Mouse (Mus musculus) CH12.LX (cell line): ENCODE measurements around the gene Malrd1. TPM values are rescaled to one million over a fixed set of nuclear protein-coding genes. Genes with fewer than 3 reads are reported as not detected.

Experiments
- DNase-seq: peaks from one replicate; pipeline ENCODE4 v3.0.0-alpha.2; 2013; ENCODE audit errors: extremely low read depth
- H3K27ac ChIP-seq: 2 replicates; pipeline ENCODE4 v1.5.1; 2012; ENCODE audit warnings: low read depth, mild to moderate bottlenecking, control low read depth, moderate library complexity; ENCODE audit not compliant: insufficient read depth
- H3K27me3 ChIP-seq: replicated peaks from 2 replicates; pipeline ENCODE3; 2012; ENCODE audit warnings: inconsistent platforms
- H3K36me3 ChIP-seq, 2 experiments: replicated peaks in 1 of 2; 2 replicates each; pipeline versions ENCODE3 to v1.6.1; 2012; ENCODE audit warnings: inconsistent platforms in 1 of 2, low read length in 1 of 2, mild to moderate bottlenecking in 1 of 2, mixed read lengths in 1 of 2, moderate library complexity in 1 of 2; ENCODE audit not compliant: control insufficient read depth in 1 of 2, insufficient read depth in 1 of 2
- H3K4me1 ChIP-seq, 2 experiments: 2 replicates each; pipeline ENCODE4 v1.6.1; 2012; ENCODE audit warnings: inconsistent platforms in 1 of 2, moderate library complexity in 1 of 2; ENCODE audit not compliant: insufficient read depth in 2 of 2, control insufficient read depth in 1 of 2
- H3K4me2 ChIP-seq: 2 replicates; pipeline ENCODE4 v1.6.1; 2012; ENCODE audit warnings: low read depth, mild to moderate bottlenecking, control low read depth; ENCODE audit not compliant: poor library complexity, insufficient read depth, severe bottlenecking
- H3K4me3 ChIP-seq, 3 experiments: fragments of 150-350 bp in 1 of 3; sonication (generic) in 1 of 3; replicated peaks in 1 of 3; 2 replicates each; pipeline versions ENCODE3 to v1.5.1; 2011 to 2012; ENCODE audit warnings: low read depth in 2 of 3, low read length in 2 of 3, mild to moderate bottlenecking in 2 of 3, moderate library complexity in 2 of 3, control low read depth in 1 of 3, improper control_type of control experiment in 1 of 3, inconsistent platforms in 1 of 3, mixed read lengths in 1 of 3; ENCODE audit not compliant: poor library complexity in 1 of 3
- H3K79me2 ChIP-seq: replicated peaks from 2 replicates; pipeline ENCODE4 v1.6.1; 2012; ENCODE audit warnings: mild to moderate bottlenecking, moderate library complexity; ENCODE audit not compliant: control insufficient read depth, poor library complexity, insufficient read depth, severe bottlenecking; ENCODE audit errors: extremely low read depth
- H3K9ac ChIP-seq: 2 replicates; pipeline ENCODE4 v1.6.1; 2012; ENCODE audit warnings: low read depth, mild to moderate bottlenecking, control low read depth, moderate library complexity; ENCODE audit not compliant: insufficient read depth
- H3K9me3 ChIP-seq: replicated peaks from 2 replicates; pipeline ENCODE3; 2012; ENCODE audit warnings: low read length, inconsistent platforms, mixed read lengths
- CTCF ChIP-seq, 2 experiments: IDR thresholded peaks in 1 of 2; conservative IDR thresholded peaks in 1 of 2; 2 replicates each; pipeline ENCODE4 v1.5.1; 2011 to 2012; ENCODE audit warnings: low read depth in 2 of 2, low read length in 2 of 2, improper control_type of control experiment in 1 of 2, inconsistent platforms in 1 of 2, mild to moderate bottlenecking in 1 of 2, moderate library complexity in 1 of 2
- ELF1 ChIP-seq: IDR thresholded peaks from 2 replicates; pipeline ENCODE4 v1.6.1; 2014; ENCODE audit warnings: low read depth, mild to moderate bottlenecking, inconsistent platforms, low read length, improper control_type of control experiment
- EP300 ChIP-seq: IDR thresholded peaks from 2 replicates; pipeline ENCODE4 v1.6.1; 2011; ENCODE audit warnings: low read length, improper control_type of control experiment
- ETS1 ChIP-seq: conservative IDR thresholded peaks from 2 replicates; pipeline ENCODE4 v1.6.1; 2012; ENCODE audit warnings: low read depth, mild to moderate bottlenecking, inconsistent platforms, low read length, improper control_type of control experiment, moderate library complexity
- GABPA ChIP-seq: IDR thresholded peaks from 2 replicates; pipeline ENCODE4 v1.6.1; 2012; ENCODE audit warnings: low read depth, low read length, improper control_type of control experiment, inconsistent platforms; ENCODE audit not compliant: insufficient replicate concordance
- JUN ChIP-seq: IDR thresholded peaks from 2 replicates; pipeline ENCODE4 v1.6.1; 2011; ENCODE audit warnings: low read depth, mild to moderate bottlenecking, low read length, improper control_type of control experiment, moderate library complexity; ENCODE audit not compliant: insufficient read depth
- MAFK ChIP-seq: IDR thresholded peaks from 2 replicates; pipeline ENCODE4 v1.6.1; 2011; ENCODE audit warnings: low read length, improper control_type of control experiment; ENCODE audit not compliant: insufficient replicate concordance
- MAX ChIP-seq: IDR thresholded peaks from 2 replicates; pipeline ENCODE4 v1.6.1; 2011; ENCODE audit warnings: low read length, improper control_type of control experiment
- MEF2A ChIP-seq: IDR thresholded peaks from 2 replicates; pipeline ENCODE4 v1.6.1; 2014; ENCODE audit warnings: low read depth, mild to moderate bottlenecking, inconsistent platforms, low read length, improper control_type of control experiment, borderline replicate concordance
- MXI1 ChIP-seq: IDR thresholded peaks from 2 replicates; pipeline ENCODE4 v1.6.1; 2011; ENCODE audit warnings: mild to moderate bottlenecking, low read depth, low read length, improper control_type of control experiment
- MYC ChIP-seq: IDR thresholded peaks from 2 replicates; pipeline ENCODE4 v1.6.1; 2011; ENCODE audit warnings: low read depth, mild to moderate bottlenecking, improper control_type of control experiment, low read length
- NRF1 ChIP-seq: IDR thresholded peaks from 2 replicates; pipeline ENCODE4 v1.6.1; 2014; ENCODE audit warnings: low read depth, mild to moderate bottlenecking, inconsistent platforms, low read length, improper control_type of control experiment, moderate library complexity
- POLR2AphosphoS2 ChIP-seq: IDR thresholded peaks from 2 replicates; pipeline ENCODE4 v1.6.1; 2011; ENCODE audit warnings: low read depth, low read length, improper control_type of control experiment
- RAD21 ChIP-seq: IDR thresholded peaks from 2 replicates; pipeline ENCODE4 v1.6.1; 2011; ENCODE audit warnings: low read depth, mild to moderate bottlenecking, low read length, improper control_type of control experiment, moderate library complexity
- SMC3 ChIP-seq: IDR thresholded peaks from 2 replicates; pipeline ENCODE4 v1.6.1; 2011; ENCODE audit warnings: low read depth, low read length, improper control_type of control experiment
- UBTF ChIP-seq: IDR thresholded peaks from 2 replicates; pipeline ENCODE4 v1.6.1; 2012; ENCODE audit warnings: low read depth, mild to moderate bottlenecking, inconsistent platforms, low read length, improper control_type of control experiment, moderate library complexity
- USF1 ChIP-seq: IDR thresholded peaks from 2 replicates; pipeline ENCODE4 v1.6.1; 2014; ENCODE audit warnings: low read depth, mild to moderate bottlenecking, inconsistent platforms, low read length, improper control_type of control experiment
- USF2 ChIP-seq: conservative IDR thresholded peaks from 2 replicates; pipeline ENCODE4 v1.6.1; 2011; ENCODE audit warnings: low read depth, low read length, improper control_type of control experiment
- ZC3H11A ChIP-seq: IDR thresholded peaks from 2 replicates; pipeline ENCODE4 v1.6.1; 2012; ENCODE audit warnings: low read depth, mild to moderate bottlenecking, inconsistent platforms, low read length, improper control_type of control experiment
- ZKSCAN1 ChIP-seq: IDR thresholded peaks from 2 replicates; pipeline ENCODE4 v1.6.1; 2012; ENCODE audit warnings: low read depth, inconsistent platforms, low read length, improper control_type of control experiment, borderline replicate concordance
- ZMIZ1 ChIP-seq: IDR thresholded peaks from 2 replicates; pipeline ENCODE4 v1.6.1; 2012; ENCODE audit warnings: low read depth, mild to moderate bottlenecking, inconsistent platforms, low read length, improper control_type of control experiment
- dilution Hi-C: fragments of 300-500 bp; cut with MboI; formaldehyde crosslinking; loops from 2 replicates; pipeline ENCODE4 v1.14.3; 2020; ENCODE audit warnings: low sequenced_read_pairs; ENCODE audit not compliant: extremely low pct_unique_long_range_greater_than_20kb, extremely low pct_ligation_motif_present
- in situ Hi-C: fragments of 300-500 bp; cut with MboI; formaldehyde crosslinking; loops from 3 replicates; pipeline ENCODE4 v1.14.3; 2019; ENCODE audit warnings: low sequenced_read_pairs, low pct_ligation_motif_present, low pct_unique_long_range_greater_than_20kb, mixed read lengths
- polyA plus RNA-seq: library from polyadenylated mRNA; unstranded; fragments of >175 nt; gene quantifications from 2 replicates; pipeline ENCODE4 v1.2.1, GENCODE M21; 2012; ENCODE audit warnings: low read depth; ENCODE audit not compliant: insufficient read length
- total RNA-seq, 2 experiments: library from RNA; depleted of rRNA; stranded (reverse); fragments of 300-350 nt in 1 of 2; fragments of >200 nt in 1 of 2; gene quantifications; 2 replicates each; pipeline ENCODE4 v1.2.3; 2012 to 2014

Malrd1 gene
- total and polyA plus RNA-seq, 3 experiments = not detected

DNA sequence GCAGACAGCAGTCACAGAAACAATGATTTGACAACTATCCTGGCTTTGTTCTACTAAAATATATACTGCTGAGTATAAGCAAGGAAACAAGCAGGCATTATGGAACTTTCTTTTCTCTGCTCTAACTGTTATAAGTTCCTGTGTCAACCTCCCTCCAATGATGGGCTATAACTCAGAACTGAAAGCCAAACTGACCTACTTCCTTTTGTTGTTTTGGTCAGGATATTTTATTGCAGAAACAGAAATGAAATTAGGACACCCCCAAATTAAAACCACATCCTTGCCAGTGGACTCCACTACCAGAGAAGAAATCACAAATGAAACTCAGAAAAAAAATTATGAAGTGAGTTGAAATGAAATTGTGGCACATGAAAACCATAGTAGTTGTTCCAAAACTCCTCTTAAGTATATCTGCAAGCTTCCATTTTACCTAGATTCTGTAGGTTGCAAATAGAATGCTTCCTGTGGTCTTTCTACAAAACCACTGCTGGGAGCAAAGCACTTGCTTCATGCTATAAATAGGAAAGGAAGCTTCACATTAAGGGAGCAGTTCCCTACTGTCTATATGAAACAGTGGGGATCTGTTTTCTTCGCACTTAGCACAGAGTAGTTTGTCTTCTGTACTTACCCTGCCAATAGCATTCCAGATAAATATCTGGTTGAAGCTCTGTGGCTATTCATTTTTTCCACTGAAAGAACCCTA lies 367.3 kb downstream of the Malrd1 start:
- Histone ChIP-seq H3K4me3 (no peak overlapping the region), H3K79me2 (no peaks in the 10 kb centered on the region), H3K9ac (no peak overlapping the region), H3K4me1 (no peaks in the 10 kb centered on the region), H3K4me2 (no peak overlapping the region), H3K27me3 (no peaks in the 10 kb centered on the region), H3K36me3 (no peaks in the 10 kb centered on the region), H3K9me3 (no peaks in the 10 kb centered on the region), H3K27ac (no peak overlapping the region)
- in situ Hi-C loops = no loop called here
- dilution Hi-C loops = no loop called here
- TF ChIP-seq MAX (no peak), SMC3 (no peak), USF1 (no peak), ZMIZ1 (no peak), JUN (no peak), ZKSCAN1 (no peak), MYC (no peak), EP300 (no peak), MEF2A (no peak), UBTF (no peak), ETS1 (no peak), RAD21 (no peak), USF2 (no peak), ZC3H11A (no peak), MAFK (no peak)
- DNase-seq = no peak

DNA sequence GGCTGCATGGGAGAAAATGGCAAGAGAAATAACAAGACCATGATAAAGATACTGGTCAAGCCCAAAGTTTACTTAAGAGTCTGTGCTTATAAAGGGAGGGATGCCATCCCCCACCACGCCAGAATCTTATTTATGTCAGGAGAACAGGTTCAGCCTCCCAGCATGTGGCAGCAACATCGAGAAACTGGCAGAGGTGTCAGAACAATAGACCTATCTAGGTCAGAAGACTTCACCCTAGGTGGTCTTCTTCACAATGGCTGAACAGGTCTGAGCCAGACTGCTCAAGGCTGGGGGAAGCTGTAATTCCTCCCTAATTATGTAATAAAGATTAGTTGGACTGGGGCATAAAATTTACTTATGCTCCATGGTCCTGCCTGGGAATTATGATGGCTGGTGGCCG lies 399.2 kb downstream of the Malrd1 start:
- Histone ChIP-seq H3K9me3 (no peaks in the 10 kb centered on the region), H3K4me2 (no peak overlapping the region), H3K4me1 (no peaks in the 10 kb centered on the region), H3K36me3 (no peaks in the 10 kb centered on the region), H3K9ac (no peak overlapping the region), H3K4me3 (no peak overlapping the region), H3K79me2 (no peaks in the 10 kb centered on the region), H3K27me3 (no peaks in the 10 kb centered on the region), H3K27ac (no peak overlapping the region)
- dilution Hi-C loops (no loop called here), in situ Hi-C loops (no loop called here)
- TF ChIP-seq CTCF (conservative IDR thresholded peaks at IDR 0.05 in 1 of 2, IDR thresholded peaks at IDR 0.05 in 1 of 2; ENCODE audit: low read depth in 2 of 2, low read length in 2 of 2) = no peak
- TF ChIP-seq UBTF = no peak
- no peak for TF ChIP-seq ELF1
- no peak for TF ChIP-seq MXI1
- no peak for TF ChIP-seq GABPA
- no peak for TF ChIP-seq MAX
- no peak for TF ChIP-seq POLR2AphosphoS2
- no peak for TF ChIP-seq SMC3
- no peak for TF ChIP-seq NRF1
- no peak for DNase-seq
